Mouse (Mus musculus) subcutaneous adipose tissue, adult 2 months (tissue): Measurements from ENCODE around the gene Gabrd. TPM values are rescaled to one million over a fixed set of nuclear protein-coding genes. Genes with fewer than 3 reads are reported as not detected.

Source experiments
- polyA plus RNA-seq: library from polyadenylated mRNA; depleted of rRNA; stranded (reverse); fragments of >200 nt; gene quantifications from 2 replicates; pipeline ENCODE4 v1.2.3, GENCODE M21; 2012; ENCODE audit warnings: low replicate concordance; rRNA removed

Gene Gabrd
- polyA plus RNA-seq = 0.51 and 0.96 TPM in 2 replicates

GRCm38 (mm10) chr4:155397511-155398221 is at the start of gene Gabrd:
Gene Gabrd (minus strand): TSS chr4:155398112.

GRCm38 (mm10) chr4:155409058-155409776 is 11.3 kb upstream of the Gabrd start, which contains the start of gene Cfap74:
Gene Cfap74 (plus strand): TSS chr4:155409190.

GRCm38 (mm10) chr4:155361303-155361791 is 36.6 kb downstream of the Gabrd start, which contains the start of gene Prkcz:
Gene Prkcz (minus strand): TSS chr4:155361361.

Other genes starting within 250 kb of the Gabrd start
- gene Ski, start 175.5 kb downstream of the Gabrd start, polyA plus RNA-seq = 54.5 and 88.7 TPM in 2 replicates
- gene Faap20, start 148.3 kb downstream of the Gabrd start, polyA plus RNA-seq = 71.5 and 99.0 TPM in 2 replicates
- 1.7 and 9.6 TPM in 2 replicates for gene Prkcz, start 36.8 kb downstream of the Gabrd start, polyA plus RNA-seq
- 2.5 and 4.3 TPM in 2 replicates for gene Cfap74, start 11.1 kb upstream of the Gabrd start, polyA plus RNA-seq
- 0.59 and 4.5 TPM in 2 replicates for gene Tmem52, start 71.0 kb upstream of the Gabrd start, polyA plus RNA-seq
- 842 and 878 TPM in 2 replicates for gene Gnb1, start 93.2 kb upstream of the Gabrd start, polyA plus RNA-seq
- gene Nadk, start 164.3 kb upstream of the Gabrd start, polyA plus RNA-seq = 177 and 252 TPM in 2 replicates
- gene Slc35e2, start 203.3 kb upstream of the Gabrd start, polyA plus RNA-seq = 8.3 and 14.7 TPM in 2 replicates
- gene Cdk11b, start 226.7 kb upstream of the Gabrd start, polyA plus RNA-seq = 21.1 and 33.0 TPM in 2 replicates
- not detected in 2 replicates for gene Gm10563, start 247.3 kb upstream of the Gabrd start, polyA plus RNA-seq